Mouse (Mus musculus): Measurements from ENCODE around the gene A630095N17Rik. TPM values are rescaled to one million over a fixed set of nuclear protein-coding genes. Genes with fewer than 3 reads are reported as not detected.

The A630095N17Rik gene
- polyA plus RNA-seq (2012; ENCODE audit: insufficient read depth, insufficient read length, missing spikeins) = not detected in 2 replicates

DNA sequence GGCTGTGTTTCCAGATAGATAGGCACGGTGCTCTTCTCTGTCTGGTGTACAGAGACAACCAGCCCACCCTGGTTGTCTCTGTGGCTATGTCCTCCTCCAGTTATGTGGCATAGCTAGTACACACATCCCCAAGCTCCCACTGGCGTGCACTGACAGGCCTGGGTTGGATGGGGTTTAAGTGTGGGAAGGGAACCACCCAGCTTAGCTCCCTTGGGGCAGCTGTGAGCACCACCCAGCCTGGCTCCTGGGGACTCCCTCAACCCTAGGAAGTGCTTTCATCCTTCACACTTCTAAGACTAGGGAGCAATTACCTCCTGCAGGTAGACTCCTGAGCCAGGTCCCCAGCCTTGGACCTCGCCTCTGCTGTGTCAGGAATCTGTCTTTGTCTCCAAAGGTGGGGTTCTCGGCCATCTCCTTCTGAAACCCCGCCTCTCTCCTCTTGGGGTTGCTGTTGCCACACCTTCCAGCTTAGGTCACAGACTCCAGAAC is at the start of gene A630095N17Rik:
Gene A630095N17Rik, minus strand, starts transcription at position 439 of the 489 bp plus-strand sequence.
- Histone ChIP-seq H3K27ac (replicated peaks; ENCODE audit: low read depth, low read length) (no peak within 1 kb of the TSS), H3K4me1 (ENCODE audit: control insufficient read depth, insufficient read depth, insufficient read length, low read length) (peaks cover 9% of the 10 kb centered on the region), H3K4me3 (ENCODE audit: insufficient read depth, low read depth, low read length) (no peak within 1 kb of the TSS)

DNA sequence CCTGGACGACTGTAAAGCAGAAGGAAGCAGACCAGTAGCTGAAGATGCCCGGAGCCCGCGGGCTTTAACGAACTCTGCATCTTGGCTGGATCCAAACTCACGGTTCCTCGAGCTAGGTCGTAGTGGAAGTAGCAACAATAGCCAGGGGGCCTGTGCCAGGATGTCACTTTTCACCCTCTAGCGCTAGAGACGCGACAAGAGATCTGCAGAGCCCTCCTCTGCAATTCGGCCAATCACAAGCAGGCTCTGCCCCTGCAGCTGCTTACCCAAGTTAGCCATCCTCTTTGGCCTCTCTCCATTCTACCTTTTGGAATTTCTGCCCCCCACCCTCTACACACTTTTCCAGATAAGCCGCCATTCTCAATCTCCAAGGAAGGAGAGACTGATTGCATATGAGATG is 46.3 kb upstream of the A630095N17Rik start, which contains the start of gene Resp18:
Gene Resp18, minus strand, starts transcription at position 188 of the 400 bp plus-strand sequence.
- Histone ChIP-seq H3K27ac (replicated peaks; ENCODE audit: low read depth, low read length) (no peak within 1 kb of the TSS), H3K4me1 (ENCODE audit: control insufficient read depth, insufficient read depth, insufficient read length, low read length) (no peaks in the 10 kb centered on the region), H3K4me3 (ENCODE audit: insufficient read depth, low read depth, low read length) (no peak within 1 kb of the TSS)

- Histone ChIP-seq H3K4me3 (ENCODE audit: insufficient read depth, low read depth, low read length) (no peak overlapping the region), H3K27ac (replicated peaks; ENCODE audit: low read depth, low read length) (no peak overlapping the region), H3K4me1 (ENCODE audit: control insufficient read depth, insufficient read depth, insufficient read length, low read length) (no peaks in the 10 kb centered on the region)
Observed at GRCm38 (mm10) chr1:75277195-75278188, 45.6 kb upstream of the A630095N17Rik start.

GRCm38 (mm10) chr1:75264091-75264880 is 32.4 kb upstream of the A630095N17Rik start, which contains the start of gene Ptprn:
Gene Ptprn (minus strand): TSS chr1:75264502.
- Histone ChIP-seq H3K4me1 (ENCODE audit: control insufficient read depth, insufficient read depth, insufficient read length, low read length) (no peaks in the 10 kb centered on the region), H3K4me3 (ENCODE audit: insufficient read depth, low read depth, low read length) (no peak within 1 kb of the TSS), H3K27ac (replicated peaks; ENCODE audit: low read depth, low read length) (no peak within 1 kb of the TSS)

- H3K27ac ChIP-seq (replicated peaks; ENCODE audit: low read depth, low read length) = no peak overlapping the region
- no peak overlapping the region for H3K4me3 ChIP-seq (ENCODE audit: insufficient read depth, low read depth, low read length)
- H3K4me1 ChIP-seq (ENCODE audit: control insufficient read depth, insufficient read depth, insufficient read length, low read length) = no peaks in the 10 kb centered on the region
Observed at GRCm38 (mm10) chr1:75262969-75263951, 31.4 kb upstream of the A630095N17Rik start.

GRCm38 (mm10) chr1:75261278-75261677 is 29.4 kb upstream of the A630095N17Rik start:
- Histone ChIP-seq H3K4me3 (ENCODE audit: insufficient read depth, low read depth, low read length) (no peak overlapping the region), H3K4me1 (ENCODE audit: control insufficient read depth, insufficient read depth, insufficient read length, low read length) (no peaks in the 10 kb centered on the region), H3K27ac (replicated peaks; ENCODE audit: low read depth, low read length) (no peak overlapping the region)

- Histone ChIP-seq H3K4me1 (ENCODE audit: control insufficient read depth, insufficient read depth, insufficient read length, low read length) (no peaks in the 10 kb centered on the region), H3K27ac (replicated peaks; ENCODE audit: low read depth, low read length) (no peak overlapping the region), H3K4me3 (ENCODE audit: insufficient read depth, low read depth, low read length) (no peak overlapping the region)
Observed at GRCm38 (mm10) chr1:75255516-75256046, 23.7 kb upstream of the A630095N17Rik start.

- Histone ChIP-seq H3K27ac (replicated peaks; ENCODE audit: low read depth, low read length) (no peak overlapping the region), H3K4me3 (ENCODE audit: insufficient read depth, low read depth, low read length) (no peak overlapping the region), H3K4me1 (ENCODE audit: control insufficient read depth, insufficient read depth, insufficient read length, low read length) (no peaks in the 10 kb centered on the region)
Observed at GRCm38 (mm10) chr1:75254625-75255013, 22.7 kb upstream of the A630095N17Rik start.

DNA sequence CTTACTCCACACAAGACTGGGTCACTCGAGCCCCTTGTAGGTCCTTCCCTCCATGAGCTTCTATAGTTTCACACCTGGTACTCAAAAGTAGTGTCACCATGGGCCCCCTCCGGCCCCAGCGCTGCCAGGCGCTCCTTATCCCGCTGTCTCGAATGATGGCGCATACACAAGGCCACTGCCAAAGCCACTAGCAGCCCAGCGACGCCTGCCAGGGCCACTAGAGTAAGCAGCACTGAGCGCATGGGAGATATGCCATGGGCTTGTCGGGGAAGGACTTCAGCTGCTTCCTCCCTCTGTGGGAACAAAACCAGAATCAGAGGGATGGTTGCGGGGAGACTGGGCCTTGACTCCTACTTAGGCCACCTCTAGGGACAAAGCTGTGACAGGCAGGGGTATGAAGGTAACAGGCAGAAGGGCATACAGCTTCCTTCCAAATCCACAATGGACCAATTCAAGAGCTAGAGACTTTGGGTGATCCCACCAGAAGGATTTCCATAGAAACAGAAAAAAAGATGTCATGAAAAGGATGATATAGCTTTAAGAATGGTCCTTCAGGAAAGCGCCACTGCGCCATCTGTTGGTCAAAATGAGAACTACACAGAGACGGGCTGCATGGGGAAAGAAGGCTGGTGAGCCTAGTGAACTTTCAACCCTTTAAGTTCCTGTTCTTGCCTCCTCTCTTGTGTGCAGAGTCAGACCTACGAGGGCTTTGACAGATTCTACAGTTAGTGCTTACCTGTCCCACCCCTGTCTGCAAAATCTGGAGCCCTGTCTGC is 22.1 kb upstream of the A630095N17Rik start:
- Histone ChIP-seq H3K27ac (replicated peaks; ENCODE audit: low read depth, low read length) (no peak overlapping the region), H3K4me1 (ENCODE audit: control insufficient read depth, insufficient read depth, insufficient read length, low read length) (no peaks in the 10 kb centered on the region), H3K4me3 (ENCODE audit: insufficient read depth, low read depth, low read length) (no peak overlapping the region)

- Histone ChIP-seq H3K27ac (replicated peaks; ENCODE audit: low read depth, low read length) (no peak overlapping the region), H3K4me1 (ENCODE audit: control insufficient read depth, insufficient read depth, insufficient read length, low read length) (peaks cover 2% of the 10 kb centered on the region; the same call in 1 of the 2 replicates)
Observed at GRCm38 (mm10) chr1:75253029-75253428, 21.1 kb upstream of the A630095N17Rik start.

GRCm38 (mm10) chr1:75252308-75252707 is 20.4 kb upstream of the A630095N17Rik start:
- Histone ChIP-seq H3K27ac (replicated peaks; ENCODE audit: low read depth, low read length) (no peak overlapping the region), H3K4me1 (ENCODE audit: control insufficient read depth, insufficient read depth, insufficient read length, low read length) (peaks cover 5% of the 10 kb centered on the region; the same call in 1 of the 2 replicates), H3K4me3 (ENCODE audit: insufficient read depth, low read depth, low read length) (no peak overlapping the region)

More at GRCm38 (mm10) chr1:75253029-75253428, 21.1 kb upstream of the A630095N17Rik start:
- no peak overlapping the region for H3K4me3 ChIP-seq (ENCODE audit: insufficient read depth, low read depth, low read length)

- peaks cover 5% of the 10 kb centered on the region; the same call in 1 of the 2 replicates for H3K4me1 ChIP-seq (ENCODE audit: control insufficient read depth, insufficient read depth, insufficient read length, low read length)
- peak overlapping the region; percentile 48 for H3K4me3 ChIP-seq (ENCODE audit: insufficient read depth, low read depth, low read length)
- no peak overlapping the region for H3K27ac ChIP-seq (replicated peaks; ENCODE audit: low read depth, low read length)
Observed at GRCm38 (mm10) chr1:75251112-75251970, 19.4 kb upstream of the A630095N17Rik start.

All from brown adipose tissue, adult 24 weeks (tissue).